Mouse (Mus musculus) hindbrain, postnatal 0 days (tissue): ENCODE data around the gene Rnd2. TPM values are rescaled to one million over a fixed set of nuclear protein-coding genes. Genes with fewer than 3 reads are reported as not detected.
"Not testable (repeated sequence)": the region's sequence is repeated elsewhere in the genome, so short reads cannot be mapped to it uniquely, and the experiment has no call there.

Experiments
- ATAC-seq: fragments of 200-750 bp; cut with Nextera tagmentation; 2 replicates; pipeline ENCODE4 v1.8.0; 2017; ENCODE audit warnings: mild to moderate bottlenecking, moderate TSS enrichment, moderate library complexity
- DNase-seq: peaks from one replicate; pipeline ENCODE4 v3.0.0-alpha.2; 2015; ENCODE audit warnings: low spot score
- H3K27ac ChIP-seq: fragments of 300-500 bp; sonication (generic); 2 replicates; pipeline ENCODE4 v1.5.1; 2014; ENCODE audit warnings: mild to moderate bottlenecking
- H3K27me3 ChIP-seq: fragments of 300-500 bp; sonication (generic); 2 replicates; pipeline ENCODE4 v1.6.1; 2014; ENCODE audit warnings: low read length, mixed read lengths; ENCODE audit not compliant: insufficient read depth
- H3K36me3 ChIP-seq: fragments of 300-500 bp; sonication (generic); 2 replicates; pipeline ENCODE4 v1.6.1; 2014; ENCODE audit warnings: low read length, mixed read lengths; ENCODE audit not compliant: insufficient read depth
- H3K4me1 ChIP-seq: fragments of 300-500 bp; sonication (generic); 2 replicates; pipeline ENCODE4 v1.6.1; 2014; ENCODE audit warnings: antibody characterized with exemption, low read length, mixed read lengths; ENCODE audit not compliant: insufficient read depth
- H3K4me2 ChIP-seq: fragments of 300-500 bp; sonication (generic); 2 replicates; pipeline ENCODE4 v1.6.1; 2014; ENCODE audit warnings: low read depth, mild to moderate bottlenecking, low read length, moderate library complexity, mixed read lengths
- H3K4me3 ChIP-seq: fragments of 300-500 bp; sonication (generic); 2 replicates; pipeline ENCODE4 v1.5.1; 2014; ENCODE audit warnings: low read length
- H3K9ac ChIP-seq: fragments of 300-500 bp; sonication (generic); replicated peaks from 2 replicates; pipeline ENCODE4 v1.6.1; 2014; ENCODE audit warnings: mild to moderate bottlenecking, low read length, moderate library complexity, mixed read lengths
- H3K9me3 ChIP-seq: fragments of 300-500 bp; sonication (generic); 2 replicates; pipeline ENCODE4 v1.6.1; 2016; ENCODE audit warnings: low read length, mixed read lengths
- CTCF ChIP-seq: IDR thresholded peaks from 2 replicates; pipeline ENCODE4 v1.5.1; 2016; ENCODE audit warnings: antibody characterized with exemption, control low read depth, low read depth
- WGBS: fragments of 180-500 bp; shearing (Covaris S2); extraction: QIAGEN DNeasy Blood & Tissue Kit; methylation state at CpG from one replicate; pipeline ENCODE4 v1.1.7; 2014; 5-methylcytosine and 5-hydroxymethylcytosine counted together
- polyA plus RNA-seq: library from polyadenylated mRNA; unstranded; fragments of >200 nt; fragmentation: Nextera tagmentation; extraction: Ambion mirVana; gene quantifications from 2 replicates; pipeline ENCODE4 v1.2.1, GENCODE M21; 2015
- total RNA-seq: library from RNA; depleted of rRNA; stranded (reverse); fragments of >200 nt; gene quantifications from 2 replicates; pipeline ENCODE4 v1.2.3, GENCODE M21; 2014

Rnd2 gene
- total and polyA plus RNA-seq, 2 experiments from 2014 or later = 140 to 143 TPM

GRCm38 (mm10) chr11:101447786-101448185 lies 17.0 kb upstream of the Rnd2 start:
- no peak overlapping the region for H3K4me3 ChIP-seq
- TF ChIP-seq CTCF = no peak
- H3K27ac ChIP-seq = no peak overlapping the region
- no peak overlapping the region for H3K9ac ChIP-seq
- DNase-seq = no peak
- no peak overlapping the region for H3K4me2 ChIP-seq
- H3K36me3 ChIP-seq = peaks cover 18% of the 10 kb centered on the region
- ATAC-seq = no peak
- no peaks in the 10 kb centered on the region for H3K27me3 ChIP-seq
- WGBS = 91% methylated on average over 5 of the region's 5 CpGs
- H3K4me1 ChIP-seq = no peaks in the 10 kb centered on the region
- no peaks in the 10 kb centered on the region for H3K9me3 ChIP-seq

GRCm38 (mm10) chr11:101448274-101448746 lies 16.5 kb upstream of the Rnd2 start, which contains the start of gene Ifi35:
TSS of gene Ifi35 (plus strand) at chr11:101448407.
- Histone ChIP-seq H3K4me1 (no peaks in the 10 kb centered on the region), H3K27me3 (no peaks in the 10 kb centered on the region), H3K4me3 (peak within 1 kb of the TSS; percentile 18; the same call in 1 of the 2 replicates), H3K9ac (peak within 1 kb of the TSS; percentile 18; the same call in 1 of the 2 replicates), H3K27ac (no peak within 1 kb of the TSS), H3K9me3 (no peaks in the 10 kb centered on the region), H3K36me3 (peaks cover 18% of the 10 kb centered on the region), H3K4me2 (peak within 1 kb of the TSS; percentile 35)
- DNase-seq = no peak
- no peak for TF ChIP-seq CTCF
- WGBS = 38% methylated on average over 10 of the region's 10 CpGs
- no peak for ATAC-seq

- TF ChIP-seq CTCF = no peak
- H3K4me2 ChIP-seq = peak overlapping the region; percentile 35
- H3K27ac ChIP-seq = no peak overlapping the region
- ATAC-seq (no peak), DNase-seq (no peak)
- no peaks in the 10 kb centered on the region for H3K27me3 ChIP-seq
- H3K9me3 ChIP-seq = no peaks in the 10 kb centered on the region
- peaks cover 13% of the 10 kb centered on the region for H3K36me3 ChIP-seq
- H3K4me3 ChIP-seq = 0 out of 2 replicates have a peak overlapping the region, but pooled peaks have one; percentile 18
- H3K4me1 ChIP-seq = no peaks in the 10 kb centered on the region
- no peak overlapping the region for H3K9ac ChIP-seq
- 87% methylated on average over 4 of the region's 4 CpGs for WGBS
Measured at GRCm38 (mm10) chr11:101448899-101449298, 15.9 kb upstream of the Rnd2 start.

- H3K9me3 ChIP-seq, H3K9ac ChIP-seq, H3K27me3 ChIP-seq, H3K4me2 ChIP-seq, H3K4me1 ChIP-seq, ATAC-seq, H3K36me3 ChIP-seq, DNase-seq, H3K27ac ChIP-seq, H3K4me3 ChIP-seq: not testable (repeated sequence)
- WGBS = 90% methylated on average over 4 of the region's 4 CpGs
Measured at GRCm38 (mm10) chr11:101449596-101449995, 15.2 kb upstream of the Rnd2 start.

GRCm38 (mm10) chr11:101450394-101450793 lies 14.4 kb upstream of the Rnd2 start:
- no peaks in the 10 kb centered on the region for H3K9me3 ChIP-seq
- WGBS = 79% methylated on average over 3 of the region's 3 CpGs

GRCm38 (mm10) chr11:101451536-101451935 lies 13.3 kb upstream of the Rnd2 start:
- TF ChIP-seq CTCF = no peak
- no peak overlapping the region for H3K9ac ChIP-seq
- H3K4me3 ChIP-seq = no peak overlapping the region
- ATAC-seq (no peak), DNase-seq (no peak)
- H3K4me2 ChIP-seq = no peak overlapping the region
- 0 out of 2 replicates have a peak, but pooled peaks cover 4% of the 10 kb centered on the region for H3K4me1 ChIP-seq
- no peaks in the 10 kb centered on the region for H3K27me3 ChIP-seq
- H3K27ac ChIP-seq = no peak overlapping the region
- no peaks in the 10 kb centered on the region for H3K36me3 ChIP-seq
- WGBS = 94% methylated on average over 10 of the region's 10 CpGs
- no peaks in the 10 kb centered on the region for H3K9me3 ChIP-seq

More at GRCm38 (mm10) chr11:101450394-101450793, 14.4 kb upstream of the Rnd2 start:
- H3K27ac ChIP-seq = no peak overlapping the region
- H3K4me3 ChIP-seq = no peak overlapping the region
- ATAC-seq (no peak), DNase-seq (no peak)
- H3K4me2 ChIP-seq = no peak overlapping the region
- no peaks in the 10 kb centered on the region for H3K36me3 ChIP-seq
- peak; percentile 22 for TF ChIP-seq CTCF
- 0 out of 2 replicates have a peak, but pooled peaks cover 4% of the 10 kb centered on the region for H3K4me1 ChIP-seq
- no peak overlapping the region for H3K9ac ChIP-seq
- no peaks in the 10 kb centered on the region for H3K27me3 ChIP-seq

GRCm38 (mm10) chr11:101452093-101452774 lies 12.6 kb upstream of the Rnd2 start:
- no peak for TF ChIP-seq CTCF
- WGBS = 74% methylated on average over 10 of the region's 10 CpGs
- Histone ChIP-seq H3K36me3 (0 out of 2 replicates have a peak, but pooled peaks cover 5% of the 10 kb centered on the region), H3K4me2 (no peak overlapping the region), H3K27ac (no peak overlapping the region), H3K4me1 (0 out of 2 replicates have a peak, but pooled peaks cover 4% of the 10 kb centered on the region), H3K27me3 (no peaks in the 10 kb centered on the region), H3K9ac (no peak overlapping the region), H3K4me3 (no peak overlapping the region), H3K9me3 (no peaks in the 10 kb centered on the region)
- ATAC-seq = no peak
- DNase-seq = no peak
